Mouse (Mus musculus): ENCODE results near the gene 1700025G04Rik. TPM values are rescaled to one million over a fixed set of nuclear protein-coding genes. Genes with fewer than 3 reads are reported as not detected.

The 1700025G04Rik gene
- polyA plus RNA-seq, 2 experiments: 24.3 to 36.4 TPM

GRCm38 (mm10) chr1:152025308-152025707, 64.6 kb downstream of the 1700025G04Rik start:
- Histone ChIP-seq H3K9ac (ENCODE audit: low read depth, low read length, severe bottlenecking) (no peak overlapping the region), H3K4me1 (ENCODE audit: control insufficient read depth, insufficient read depth, low read length) (peaks cover 9% of the 10 kb centered on the region), H3K27me3 (ENCODE audit: control insufficient read depth, insufficient read depth, low read length) (no peaks in the 10 kb centered on the region), H3K27ac (replicated peaks; ENCODE audit: low read depth, low read length) (no peak overlapping the region), H3K36me3 (ENCODE audit: control insufficient read depth, insufficient read depth, low read length) (no peaks in the 10 kb centered on the region), H3K4me3 (replicated peaks; ENCODE audit: low read length) (no peak overlapping the region), H3K4me2 (replicated peaks; ENCODE audit: low read depth, low read length, severe bottlenecking) (no peak overlapping the region), H3K9me3 (ENCODE audit: control insufficient read depth, low read length) (no peaks in the 10 kb centered on the region)
- ATAC-seq (ENCODE audit: low FRiP score, low read depth): no peak
- no peak for DNase-seq (ENCODE audit: low spot score)
- no peak for TF ChIP-seq POLR2A (IDR thresholded peaks at IDR 0.05; ENCODE audit: borderline replicate concordance, extremely low read depth, insufficient read depth, insufficient read length)
- 91% methylated on average over 4 of the region's 4 CpGs for WGBS

GRCm38 (mm10) chr1:152024019-152024787, 65.7 kb downstream of the 1700025G04Rik start:
- Histone ChIP-seq H3K27me3 (ENCODE audit: control insufficient read depth, insufficient read depth, low read length) (no peaks in the 10 kb centered on the region), H3K9me3 (ENCODE audit: control insufficient read depth, low read length) (no peaks in the 10 kb centered on the region), H3K4me2 (replicated peaks; ENCODE audit: low read depth, low read length, severe bottlenecking) (no peak overlapping the region), H3K36me3 (ENCODE audit: control insufficient read depth, insufficient read depth, low read length) (no peaks in the 10 kb centered on the region), H3K4me3 (replicated peaks; ENCODE audit: low read length) (no peak overlapping the region), H3K27ac (replicated peaks; ENCODE audit: low read depth, low read length) (no peak overlapping the region), H3K4me1 (ENCODE audit: control insufficient read depth, insufficient read depth, low read length) (peaks cover 13% of the 10 kb centered on the region), H3K9ac (ENCODE audit: low read depth, low read length, severe bottlenecking) (no peak overlapping the region)
- DNase-seq (ENCODE audit: low spot score) (peak; percentile 23), ATAC-seq (ENCODE audit: low FRiP score, low read depth) (no peak; the same call in 1 of the 2 replicates)
- WGBS: 46% methylated on average over 15 of the region's 18 CpGs
- TF ChIP-seq POLR2A (IDR thresholded peaks at IDR 0.05; ENCODE audit: borderline replicate concordance, extremely low read depth, insufficient read depth, insufficient read length): no peak

GRCm38 (mm10) chr1:152020812-152021211, 69.1 kb downstream of the 1700025G04Rik start:
- H3K27ac ChIP-seq (replicated peaks; ENCODE audit: low read depth, low read length): no peak overlapping the region
- peaks cover 16% of the 10 kb centered on the region for H3K4me1 ChIP-seq (ENCODE audit: control insufficient read depth, insufficient read depth, low read length)
- no peaks in the 10 kb centered on the region for H3K27me3 ChIP-seq (ENCODE audit: control insufficient read depth, insufficient read depth, low read length)
- H3K4me2 ChIP-seq (replicated peaks; ENCODE audit: low read depth, low read length, severe bottlenecking): no peak overlapping the region
- no peak overlapping the region for H3K9ac ChIP-seq (ENCODE audit: low read depth, low read length, severe bottlenecking)
- DNase-seq (ENCODE audit: low spot score): no peak
- no peak overlapping the region for H3K4me3 ChIP-seq (replicated peaks; ENCODE audit: low read length)
- H3K9me3 ChIP-seq (ENCODE audit: control insufficient read depth, low read length): no peaks in the 10 kb centered on the region
- no peak for ATAC-seq (ENCODE audit: low FRiP score, low read depth)
- H3K36me3 ChIP-seq (ENCODE audit: control insufficient read depth, insufficient read depth, low read length): no peaks in the 10 kb centered on the region
- 90% methylated on average over 6 of the region's 6 CpGs for WGBS
- TF ChIP-seq POLR2A (IDR thresholded peaks at IDR 0.05; ENCODE audit: borderline replicate concordance, extremely low read depth, insufficient read depth, insufficient read length): no peak

- H3K4me3 ChIP-seq (replicated peaks; ENCODE audit: low read length): no peak overlapping the region
- WGBS: 88% methylated on average over 5 of the region's 5 CpGs
- H3K36me3 ChIP-seq (ENCODE audit: control insufficient read depth, insufficient read depth, low read length): no peaks in the 10 kb centered on the region
- H3K27ac ChIP-seq (replicated peaks; ENCODE audit: low read depth, low read length): no peak overlapping the region
- H3K4me2 ChIP-seq (replicated peaks; ENCODE audit: low read depth, low read length, severe bottlenecking): no peak overlapping the region
- peaks cover 16% of the 10 kb centered on the region for H3K4me1 ChIP-seq (ENCODE audit: control insufficient read depth, insufficient read depth, low read length)
- no peak for TF ChIP-seq POLR2A (IDR thresholded peaks at IDR 0.05; ENCODE audit: borderline replicate concordance, extremely low read depth, insufficient read depth, insufficient read length)
- H3K27me3 ChIP-seq (ENCODE audit: control insufficient read depth, insufficient read depth, low read length): no peaks in the 10 kb centered on the region
- no peak overlapping the region for H3K9ac ChIP-seq (ENCODE audit: low read depth, low read length, severe bottlenecking)
- ATAC-seq (ENCODE audit: low FRiP score, low read depth) (no peak), DNase-seq (ENCODE audit: low spot score) (no peak)
- no peaks in the 10 kb centered on the region for H3K9me3 ChIP-seq (ENCODE audit: control insufficient read depth, low read length)
Measured at GRCm38 (mm10) chr1:152020070-152020469, 69.9 kb downstream of the 1700025G04Rik start.

- Histone ChIP-seq H3K9me3 (ENCODE audit: control insufficient read depth, low read length) (no peaks in the 10 kb centered on the region), H3K4me2 (replicated peaks; ENCODE audit: low read depth, low read length, severe bottlenecking) (no peak overlapping the region), H3K36me3 (ENCODE audit: control insufficient read depth, insufficient read depth, low read length) (no peaks in the 10 kb centered on the region), H3K4me1 (ENCODE audit: control insufficient read depth, insufficient read depth, low read length) (peaks cover 15% of the 10 kb centered on the region), H3K27me3 (ENCODE audit: control insufficient read depth, insufficient read depth, low read length) (no peaks in the 10 kb centered on the region), H3K27ac (replicated peaks; ENCODE audit: low read depth, low read length) (no peak overlapping the region), H3K9ac (ENCODE audit: low read depth, low read length, severe bottlenecking) (no peak overlapping the region), H3K4me3 (replicated peaks; ENCODE audit: low read length) (no peak overlapping the region)
- ATAC-seq (ENCODE audit: low FRiP score, low read depth) (no peak), DNase-seq (ENCODE audit: low spot score) (peak; percentile 42)
- TF ChIP-seq POLR2A (IDR thresholded peaks at IDR 0.05; ENCODE audit: borderline replicate concordance, extremely low read depth, insufficient read depth, insufficient read length): no peak
- 6% methylated on average over 5 of the region's 5 CpGs for WGBS
Measured at GRCm38 (mm10) chr1:152019196-152019595, 70.7 kb downstream of the 1700025G04Rik start.
